Mouse (Mus musculus) intestine, postnatal 0 days (tissue): ENCODE data around the gene Svip. TPM values are rescaled to one million over a fixed set of nuclear protein-coding genes. Genes with fewer than 3 reads are reported as not detected.

Experiments
- ATAC-seq: fragments of 200-750 bp; cut with Nextera tagmentation; 2 replicates; pipeline ENCODE4 v1.8.0; 2017; ENCODE audit warnings: mild to moderate bottlenecking, moderate TSS enrichment, moderate library complexity
- H3K27ac ChIP-seq: fragments of 300-500 bp; sonication (generic); 2 replicates; pipeline ENCODE4 v1.5.1; 2014; ENCODE audit warnings: mild to moderate bottlenecking, low read depth, low read length, moderate library complexity
- H3K27me3 ChIP-seq: fragments of 300-500 bp; sonication (generic); replicated peaks from 2 replicates; pipeline ENCODE4 v1.6.1; 2014; ENCODE audit warnings: low read length, mixed read lengths; ENCODE audit not compliant: control insufficient read depth, insufficient read depth
- H3K36me3 ChIP-seq: fragments of 300-500 bp; sonication (generic); 2 replicates; pipeline ENCODE4 v1.6.1; 2014; ENCODE audit warnings: mild to moderate bottlenecking, moderate library complexity; ENCODE audit not compliant: control insufficient read depth, insufficient read depth
- H3K4me1 ChIP-seq: fragments of 300-500 bp; sonication (generic); replicated peaks from 2 replicates; pipeline ENCODE4 v1.6.1; 2014; ENCODE audit warnings: antibody characterized with exemption, low read length, mixed read lengths; ENCODE audit not compliant: control insufficient read depth, insufficient read depth
- H3K4me2 ChIP-seq: fragments of 300-500 bp; sonication (generic); replicated peaks from 2 replicates; pipeline ENCODE4 v1.6.1; 2014; ENCODE audit warnings: low read depth, mild to moderate bottlenecking, moderate library complexity
- H3K4me3 ChIP-seq: fragments of 300-500 bp; sonication (generic); 2 replicates; pipeline ENCODE4 v1.5.1; 2014; ENCODE audit warnings: low read depth, low read length
- H3K9ac ChIP-seq: fragments of 300-500 bp; sonication (generic); 2 replicates; pipeline ENCODE4 v1.6.1; 2014; ENCODE audit warnings: mild to moderate bottlenecking, low read depth, low read length
- H3K9me3 ChIP-seq: fragments of 300-500 bp; sonication (generic); 2 replicates; pipeline ENCODE4 v1.6.1; 2016; ENCODE audit warnings: mixed run types; ENCODE audit not compliant: control insufficient read depth
- CTCF ChIP-seq: sonication (generic); IDR thresholded peaks from 2 replicates; pipeline ENCODE4 v1.5.1; 2016; ENCODE audit warnings: low read depth, mild to moderate bottlenecking, control low read depth, antibody characterized with exemption, moderate library complexity
- WGBS: fragments of 180-500 bp; shearing (Covaris S2); extraction: QIAGEN DNeasy Blood & Tissue Kit; methylation state at CpG from one replicate; pipeline ENCODE4 v1.1.7; 2014; 5-methylcytosine and 5-hydroxymethylcytosine counted together
- polyA plus RNA-seq: library from polyadenylated mRNA; unstranded; fragments of >200 nt; fragmentation: Nextera tagmentation; extraction: Ambion mirVana; gene quantifications from 2 replicates; pipeline ENCODE4 v1.2.1, GENCODE M21; 2015

The Svip gene
- polyA plus RNA-seq, 1 experiment from 2014 or later: 10.8 TPM

- H3K27ac ChIP-seq: no peak overlapping the region
- H3K4me2 ChIP-seq: no peak overlapping the region
- H3K9me3 ChIP-seq: no peaks in the 10 kb centered on the region
- no peaks in the 10 kb centered on the region for H3K27me3 ChIP-seq
- no peak for ATAC-seq
- no peak for TF ChIP-seq CTCF
- no peak overlapping the region for H3K9ac ChIP-seq
- no peaks in the 10 kb centered on the region for H3K4me1 ChIP-seq
- H3K36me3 ChIP-seq: no peaks in the 10 kb centered on the region
- no peak overlapping the region for H3K4me3 ChIP-seq
- WGBS: 83% methylated on average over 7 of the region's 7 CpGs
Measured at GRCm38 (mm10) chr7:51964681-51965080, 41.1 kb downstream of the Svip start.

GRCm38 (mm10) chr7:51962219-51962952 is 43.4 kb downstream of the Svip start:
- H3K4me2 ChIP-seq: no peak overlapping the region
- ATAC-seq: no peak
- 80% methylated on average over 10 of the region's 10 CpGs for WGBS
- no peak overlapping the region for H3K4me3 ChIP-seq
- no peak overlapping the region for H3K27ac ChIP-seq
- no peaks in the 10 kb centered on the region for H3K4me1 ChIP-seq
- no peak for TF ChIP-seq CTCF
- H3K9me3 ChIP-seq: no peaks in the 10 kb centered on the region
- no peaks in the 10 kb centered on the region for H3K27me3 ChIP-seq
- no peak overlapping the region for H3K9ac ChIP-seq
- H3K36me3 ChIP-seq: no peaks in the 10 kb centered on the region

GRCm38 (mm10) chr7:51960698-51961374 is 45.0 kb downstream of the Svip start:
- Histone ChIP-seq H3K27me3 (no peaks in the 10 kb centered on the region), H3K27ac (no peak overlapping the region), H3K9me3 (no peaks in the 10 kb centered on the region), H3K9ac (no peak overlapping the region), H3K36me3 (no peaks in the 10 kb centered on the region), H3K4me3 (no peak overlapping the region), H3K4me1 (no peaks in the 10 kb centered on the region), H3K4me2 (no peak overlapping the region)
- TF ChIP-seq CTCF: no peak
- no peak for ATAC-seq
- 69% methylated on average over 6 of the region's 6 CpGs for WGBS

GRCm38 (mm10) chr7:51957766-51958165 is 48.1 kb downstream of the Svip start:
- Histone ChIP-seq H3K4me3 (no peak overlapping the region), H3K27ac (no peak overlapping the region), H3K4me1 (no peaks in the 10 kb centered on the region), H3K36me3 (no peaks in the 10 kb centered on the region), H3K9ac (no peak overlapping the region), H3K27me3 (no peaks in the 10 kb centered on the region), H3K9me3 (no peaks in the 10 kb centered on the region), H3K4me2 (no peak overlapping the region)
- TF ChIP-seq CTCF: no peak
- ATAC-seq: no peak

GRCm38 (mm10) chr7:51955424-51956041 is 50.3 kb downstream of the Svip start:
- TF ChIP-seq CTCF: no peak
- ATAC-seq: peak; percentile 89
- Histone ChIP-seq H3K27ac (no peak overlapping the region), H3K9ac (no peak overlapping the region), H3K9me3 (no peaks in the 10 kb centered on the region), H3K36me3 (no peaks in the 10 kb centered on the region), H3K4me1 (no peaks in the 10 kb centered on the region), H3K4me3 (no peak overlapping the region), H3K4me2 (peak overlapping the region; percentile 32), H3K27me3 (no peaks in the 10 kb centered on the region)
- WGBS: 39% methylated on average over 9 of the region's 9 CpGs

Other genes starting within 250 kb of the Svip start
- gene Gas2, start 144.0 kb downstream of the Svip start, polyA plus RNA-seq: 5.3 and 6.3 TPM in 2 replicates
- 5.9 and 6.0 TPM in 2 replicates for gene Fancf, start 143.8 kb downstream of the Svip start, polyA plus RNA-seq
- not detected in 2 replicates for gene 1700015G11Rik, start 9.7 kb upstream of the Svip start, polyA plus RNA-seq